Mouse (Mus musculus): Measurements from ENCODE around the gene Eef1akmt3. TPM values are rescaled to one million over a fixed set of nuclear protein-coding genes. Genes with fewer than 3 reads are reported as not detected.
"Not testable (repeated sequence)": the region's sequence is repeated elsewhere in the genome, so short reads cannot be mapped to it uniquely, and the experiment has no call there.

Eef1akmt3 gene
- polyA plus RNA-seq, 1 experiment from 2014 or later, result 0.52 TPM

DNA sequence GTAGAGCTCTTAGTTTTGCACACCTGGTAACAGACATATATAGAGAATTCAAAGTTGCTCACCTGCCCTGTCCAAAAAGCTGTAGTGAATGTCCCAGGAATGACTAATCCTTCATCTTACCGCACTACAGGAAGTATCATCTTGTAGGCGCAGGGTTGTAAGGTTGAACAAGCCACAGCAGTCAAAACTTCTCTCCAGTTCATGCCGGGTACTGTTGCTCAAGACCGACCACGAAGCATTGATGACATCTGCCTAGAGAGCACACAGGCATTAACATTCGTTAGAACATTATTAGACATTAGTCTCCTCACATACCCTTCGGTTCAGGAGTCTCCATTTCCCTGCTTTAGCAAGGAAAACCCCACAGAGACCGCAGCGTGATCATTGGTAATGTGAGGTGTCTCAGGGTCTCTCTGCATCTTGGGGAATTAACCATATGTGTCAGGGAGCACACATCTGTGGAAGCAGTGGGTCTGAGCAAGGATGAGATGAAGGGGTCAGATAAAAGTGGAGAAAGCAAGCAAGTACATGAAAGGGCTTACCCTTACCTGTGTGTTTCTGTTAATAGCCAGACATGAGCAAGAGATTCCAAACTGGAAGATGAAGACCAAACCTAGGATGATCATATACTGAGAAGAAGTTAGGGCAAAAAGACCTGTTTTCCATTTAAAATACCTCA is 27.2 kb upstream of the Eef1akmt3 start:
- peak overlapping the region; percentile 83 for H3K4me2 ChIP-seq
- H3K9ac ChIP-seq, result peak overlapping the region; percentile 58
- 0 out of 2 replicates have a peak overlapping the region, but pooled peaks have one; percentile 90 for H3K27ac ChIP-seq
- H3K4me1 ChIP-seq, result peaks cover 29% of the 10 kb centered on the region
- peaks cover 39% of the 10 kb centered on the region for H3K36me3 ChIP-seq
- ATAC-seq (ENCODE audit: borderline replicate concordance, extremely low read depth, low FRiP score, low TSS enrichment), result no peak
- 62% methylated on average over 9 of the region's 9 CpGs for WGBS
- no peaks in the 10 kb centered on the region for H3K27me3 ChIP-seq
- H3K9me3 ChIP-seq, result no peaks in the 10 kb centered on the region
- H3K4me3 ChIP-seq, result peak overlapping the region; percentile 57

DNA sequence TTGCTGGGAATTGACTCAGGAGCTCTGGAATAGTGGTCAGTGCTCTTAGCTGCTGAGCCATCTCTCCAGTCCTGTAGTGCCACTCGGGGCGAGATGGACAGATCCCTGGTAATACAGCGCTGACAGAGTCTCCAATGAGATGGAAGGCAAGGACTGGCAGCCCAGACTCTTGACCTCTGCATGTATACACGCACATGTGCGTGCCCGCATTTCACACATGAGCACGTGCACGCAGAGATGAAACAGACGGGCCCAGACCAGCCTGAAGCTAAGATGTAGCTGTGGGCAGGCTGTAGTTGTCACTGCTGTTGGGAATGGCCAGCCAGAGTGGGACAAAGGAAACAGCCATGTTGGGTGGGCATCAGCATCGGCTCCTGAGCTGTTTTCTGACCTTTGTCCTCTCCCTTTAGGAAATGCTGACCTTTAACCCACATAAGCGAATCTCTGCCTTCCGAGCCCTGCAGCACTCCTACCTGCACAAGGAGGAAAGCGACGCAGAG is 25.3 kb upstream of the Eef1akmt3 start:
- Histone ChIP-seq H3K36me3 (peaks cover 39% of the 10 kb centered on the region), H3K9ac (no peak overlapping the region), H3K4me3 (no peak overlapping the region), H3K4me1 (peaks cover 33% of the 10 kb centered on the region), H3K27me3 (peaks cover 5% of the 10 kb centered on the region; the same call in 1 of the 2 replicates), H3K4me2 (no peak overlapping the region), H3K9me3 (no peaks in the 10 kb centered on the region), H3K27ac (no peak overlapping the region)
- no peak for ATAC-seq (ENCODE audit: borderline replicate concordance, extremely low read depth, low FRiP score, low TSS enrichment)
- 90% methylated on average over 14 of the region's 14 CpGs for WGBS

DNA sequence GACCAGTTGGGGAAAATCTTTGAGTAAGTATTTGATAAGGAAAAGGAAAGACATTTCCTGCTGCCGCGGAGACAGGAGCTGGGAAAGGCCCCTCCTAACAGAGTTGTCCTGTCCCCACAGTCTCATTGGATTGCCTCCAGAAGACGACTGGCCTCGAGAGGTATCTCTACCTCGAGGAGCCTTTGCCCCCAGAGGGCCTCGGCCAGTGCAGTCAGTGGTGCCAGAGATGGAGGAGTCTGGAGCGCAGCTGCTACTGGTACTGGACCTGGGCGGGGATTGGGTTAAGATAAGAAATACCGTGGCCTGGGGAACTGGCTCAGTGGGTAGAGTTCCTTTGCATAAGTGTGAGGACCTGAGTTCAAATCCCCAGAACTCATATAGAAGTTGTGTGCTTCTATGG is 24.7 kb upstream of the Eef1akmt3 start:
- Histone ChIP-seq H3K4me3 (no peak overlapping the region), H3K9me3 (no peaks in the 10 kb centered on the region), H3K9ac (no peak overlapping the region), H3K4me2 (no peak overlapping the region), H3K27ac (no peak overlapping the region), H3K36me3 (peaks cover 39% of the 10 kb centered on the region), H3K27me3 (peaks cover 11% of the 10 kb centered on the region), H3K4me1 (peaks cover 28% of the 10 kb centered on the region)
- 73% methylated on average over 9 of the region's 9 CpGs for WGBS
- ATAC-seq (ENCODE audit: borderline replicate concordance, extremely low read depth, low FRiP score, low TSS enrichment), result no peak

DNA sequence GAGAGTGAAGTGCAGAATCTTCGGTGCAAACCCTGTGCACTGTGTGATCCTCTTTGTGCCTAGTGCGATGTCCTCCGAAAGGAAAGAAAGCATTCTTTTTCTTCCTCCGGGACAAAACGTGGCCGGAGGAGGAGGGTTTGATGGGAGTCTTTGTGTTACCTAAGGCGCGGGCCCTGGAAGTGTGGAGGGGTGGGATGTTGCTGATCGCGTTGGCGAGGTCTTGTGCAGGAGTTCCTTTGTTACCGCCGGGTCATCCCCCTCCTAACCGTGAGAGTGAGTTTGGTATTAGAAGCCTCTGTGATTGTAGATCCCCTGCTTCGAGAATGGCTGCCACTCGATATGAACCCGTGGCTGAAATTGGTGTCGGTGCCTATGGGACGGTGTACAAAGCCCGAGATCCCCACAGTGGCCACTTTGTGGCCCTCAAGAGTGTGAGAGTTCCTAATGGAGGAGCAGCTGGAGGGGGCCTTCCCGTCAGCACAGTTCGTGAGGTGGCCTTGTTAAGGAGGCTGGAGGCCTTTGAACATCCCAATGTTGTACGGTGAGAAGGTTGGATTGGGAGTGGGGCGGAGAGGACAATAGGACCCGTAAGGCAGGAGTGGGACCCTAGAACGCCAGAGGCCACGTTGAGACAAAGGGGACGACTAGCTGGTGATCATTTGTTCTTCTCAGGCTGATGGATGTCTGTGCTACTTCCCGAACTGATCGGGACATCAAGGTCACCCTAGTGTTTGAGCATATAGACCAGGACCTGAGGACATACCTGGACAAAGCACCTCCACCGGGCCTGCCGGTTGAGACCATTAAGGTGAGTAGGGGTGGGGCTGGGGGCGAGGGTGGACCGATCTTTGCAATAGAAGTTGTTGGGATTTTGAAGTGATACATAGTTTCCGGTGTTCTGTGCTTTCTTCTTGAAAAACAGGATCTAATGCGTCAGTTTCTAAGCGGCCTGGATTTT is 22.9 kb upstream of the Eef1akmt3 start:
- Histone ChIP-seq H3K4me3 (peak overlapping the region; percentile 85), H3K4me1 (peaks cover 34% of the 10 kb centered on the region), H3K27ac (peak overlapping the region; percentile 87), H3K9me3 (no peaks in the 10 kb centered on the region), H3K27me3 (peaks cover 26% of the 10 kb centered on the region), H3K4me2 (peak overlapping the region; percentile 68), H3K36me3 (peaks cover 39% of the 10 kb centered on the region), H3K9ac (peak overlapping the region; percentile 97)
- WGBS, result 6% methylated on average over 37 of the region's 37 CpGs
- ATAC-seq (ENCODE audit: borderline replicate concordance, extremely low read depth, low FRiP score, low TSS enrichment), result no peak

DNA sequence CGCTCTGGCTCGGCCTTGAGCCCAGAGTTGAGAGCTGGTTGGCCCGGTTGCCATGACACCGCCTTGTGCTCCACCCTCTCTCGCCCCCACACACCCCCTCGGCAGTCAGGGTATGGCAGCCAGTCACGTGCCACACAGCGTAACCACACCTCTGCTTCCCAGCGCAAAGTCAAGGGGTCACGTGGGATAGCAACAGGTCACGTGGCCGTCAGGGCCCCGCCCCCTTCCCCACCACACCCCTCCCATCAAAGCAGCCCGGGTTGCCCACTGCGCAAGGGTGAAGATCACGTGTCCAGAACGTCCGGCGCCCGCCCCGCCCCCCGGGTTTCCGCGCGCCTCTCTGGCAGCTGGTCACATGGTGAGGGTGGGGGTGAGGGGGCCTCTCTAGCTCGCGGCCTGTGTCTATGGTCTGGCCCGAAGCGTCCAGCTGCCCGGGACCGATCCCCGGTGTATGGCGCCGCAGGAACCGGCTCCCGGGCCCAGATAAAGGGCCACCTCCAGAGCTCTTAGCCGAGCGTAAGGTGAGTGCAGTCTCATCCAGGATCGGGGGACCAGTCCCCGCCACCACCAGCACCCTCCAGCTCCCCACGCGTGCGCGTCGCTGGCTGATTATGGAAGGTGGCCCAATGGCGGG is 22.0 kb upstream of the Eef1akmt3 start, which contains the start of gene Cdk4:
TSS of gene Cdk4 (plus strand) at position 296 of the 634 bp plus-strand sequence.
- Histone ChIP-seq H3K27me3 (peaks cover 31% of the 10 kb centered on the region), H3K4me1 (peaks cover 34% of the 10 kb centered on the region), H3K27ac (peak within 1 kb of the TSS; percentile 87), H3K36me3 (peaks cover 36% of the 10 kb centered on the region), H3K4me3 (peak within 1 kb of the TSS; percentile 85), H3K4me2 (peak within 1 kb of the TSS; percentile 68), H3K9ac (peak within 1 kb of the TSS; percentile 97), H3K9me3 (no peaks in the 10 kb centered on the region)
- under 1% methylated on average over 46 of the region's 46 CpGs for WGBS
- ATAC-seq (ENCODE audit: borderline replicate concordance, extremely low read depth, low FRiP score, low TSS enrichment), result peak; percentile 93

DNA sequence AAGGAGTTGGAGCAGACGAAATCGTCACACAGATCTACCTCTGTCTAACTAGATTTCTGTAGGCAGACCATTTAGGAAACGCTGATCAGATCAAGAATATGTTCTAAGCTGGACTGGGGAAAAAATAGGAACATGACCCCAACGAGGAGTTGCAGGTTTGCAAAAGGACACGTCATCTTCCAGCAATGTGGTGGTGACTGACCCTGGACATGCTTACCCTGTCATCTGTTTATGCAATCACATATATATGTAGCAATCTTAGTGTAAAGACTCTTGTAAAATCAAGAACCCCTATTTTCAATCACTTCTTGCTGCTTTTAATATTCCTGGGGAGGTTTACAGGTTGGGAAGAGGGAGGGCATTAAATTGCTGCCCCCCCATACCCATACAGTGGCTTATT is 21.2 kb upstream of the Eef1akmt3 start:
- no peak overlapping the region for H3K9ac ChIP-seq
- no peak for ATAC-seq (ENCODE audit: borderline replicate concordance, extremely low read depth, low FRiP score, low TSS enrichment)
- H3K27ac ChIP-seq, result no peak overlapping the region
- H3K4me2 ChIP-seq, result peak overlapping the region; percentile 68; the same call in 1 of the 2 replicates
- peaks cover 28% of the 10 kb centered on the region for H3K36me3 ChIP-seq
- H3K9me3 ChIP-seq, result no peaks in the 10 kb centered on the region
- peaks cover 30% of the 10 kb centered on the region; the same call in 1 of the 2 replicates for H3K4me1 ChIP-seq
- peaks cover 31% of the 10 kb centered on the region for H3K27me3 ChIP-seq
- WGBS, result 68% methylated on average over 5 of the region's 5 CpGs
- no peak overlapping the region for H3K4me3 ChIP-seq

DNA sequence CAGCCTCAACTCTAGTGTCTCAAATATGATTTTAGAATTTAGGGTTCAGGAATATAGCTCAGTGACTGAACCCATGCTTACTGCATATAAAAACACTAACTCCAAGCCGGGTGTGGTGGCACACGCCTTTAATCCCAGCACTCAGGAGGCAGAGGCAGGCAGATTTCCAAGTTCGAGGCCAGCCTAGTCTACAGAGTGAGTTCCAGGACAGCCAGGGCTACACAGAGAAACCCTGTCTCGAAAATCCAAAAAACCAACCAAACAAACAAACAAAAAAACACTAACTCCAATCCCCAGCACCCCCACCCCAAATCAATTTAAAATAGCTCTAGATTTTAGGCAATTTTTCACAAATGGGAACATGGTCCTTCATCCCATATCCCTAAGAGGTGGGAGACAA is 20.8 kb upstream of the Eef1akmt3 start:
- Histone ChIP-seq H3K27me3 (peaks cover 31% of the 10 kb centered on the region), H3K36me3 (peaks cover 28% of the 10 kb centered on the region), H3K4me1 (peaks cover 30% of the 10 kb centered on the region; the same call in 1 of the 2 replicates)
- 82% methylated on average over 4 of the region's 4 CpGs for WGBS
- ATAC-seq (ENCODE audit: borderline replicate concordance, extremely low read depth, low FRiP score, low TSS enrichment); H3K4me2 ChIP-seq; H3K9me3 ChIP-seq; H3K27ac ChIP-seq; H3K4me3 ChIP-seq; H3K9ac ChIP-seq: not testable (repeated sequence)

DNA sequence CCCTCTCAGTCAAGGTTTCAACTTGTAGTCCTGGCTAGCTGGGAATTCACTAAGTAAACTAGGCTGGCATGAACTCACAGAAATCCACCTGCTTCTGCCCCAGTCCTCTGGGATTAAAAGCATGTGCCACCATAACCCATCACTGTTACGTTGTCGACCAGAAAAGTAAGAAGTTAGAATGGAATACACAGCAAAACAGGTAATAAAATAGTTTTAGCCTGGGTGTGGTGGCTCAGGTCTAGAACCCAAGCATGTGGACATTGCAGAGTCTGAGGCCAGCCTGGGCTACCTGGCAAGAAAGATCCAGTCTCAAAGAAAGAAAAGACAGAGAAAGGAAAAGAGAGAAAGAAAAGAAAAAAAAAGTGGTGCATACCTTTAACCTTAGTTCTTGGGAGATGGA is 20.2 kb upstream of the Eef1akmt3 start:
- Histone ChIP-seq H3K4me1 (peaks cover 30% of the 10 kb centered on the region; the same call in 1 of the 2 replicates), H3K27ac (no peak overlapping the region), H3K4me3 (no peak overlapping the region), H3K9me3 (no peaks in the 10 kb centered on the region), H3K4me2 (no peak overlapping the region), H3K27me3 (peaks cover 31% of the 10 kb centered on the region), H3K9ac (no peak overlapping the region), H3K36me3 (peaks cover 24% of the 10 kb centered on the region)
- 70% methylated on average over 2 of the region's 2 CpGs for WGBS
- ATAC-seq (ENCODE audit: borderline replicate concordance, extremely low read depth, low FRiP score, low TSS enrichment), result no peak

DNA sequence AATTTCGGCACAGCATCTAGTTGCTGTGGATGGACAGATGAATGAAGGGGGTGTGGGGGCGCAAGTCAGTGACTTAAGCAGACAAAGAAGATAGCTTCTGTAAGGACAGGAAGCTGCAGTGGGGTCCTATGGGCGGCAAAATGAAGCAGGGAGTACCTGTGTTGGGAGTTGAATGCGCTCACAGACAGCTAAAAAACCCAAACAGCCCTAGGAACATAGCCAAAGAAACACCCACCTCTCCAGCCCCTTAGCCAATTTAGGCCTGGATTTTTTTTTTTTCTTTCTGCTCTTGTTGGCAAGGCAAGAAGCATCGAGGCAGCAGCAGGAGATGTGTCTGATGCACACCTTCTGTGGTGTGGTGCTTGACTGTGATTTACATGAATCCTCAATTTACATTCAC is 19.8 kb upstream of the Eef1akmt3 start:
- Histone ChIP-seq H3K9me3 (no peaks in the 10 kb centered on the region), H3K9ac (no peak overlapping the region), H3K27ac (no peak overlapping the region), H3K36me3 (peaks cover 24% of the 10 kb centered on the region), H3K4me1 (peaks cover 30% of the 10 kb centered on the region; the same call in 1 of the 2 replicates), H3K27me3 (peaks cover 31% of the 10 kb centered on the region), H3K4me2 (no peak overlapping the region), H3K4me3 (no peak overlapping the region)
- 44% methylated on average over 5 of the region's 5 CpGs for WGBS
- ATAC-seq (ENCODE audit: borderline replicate concordance, extremely low read depth, low FRiP score, low TSS enrichment), result no peak

DNA sequence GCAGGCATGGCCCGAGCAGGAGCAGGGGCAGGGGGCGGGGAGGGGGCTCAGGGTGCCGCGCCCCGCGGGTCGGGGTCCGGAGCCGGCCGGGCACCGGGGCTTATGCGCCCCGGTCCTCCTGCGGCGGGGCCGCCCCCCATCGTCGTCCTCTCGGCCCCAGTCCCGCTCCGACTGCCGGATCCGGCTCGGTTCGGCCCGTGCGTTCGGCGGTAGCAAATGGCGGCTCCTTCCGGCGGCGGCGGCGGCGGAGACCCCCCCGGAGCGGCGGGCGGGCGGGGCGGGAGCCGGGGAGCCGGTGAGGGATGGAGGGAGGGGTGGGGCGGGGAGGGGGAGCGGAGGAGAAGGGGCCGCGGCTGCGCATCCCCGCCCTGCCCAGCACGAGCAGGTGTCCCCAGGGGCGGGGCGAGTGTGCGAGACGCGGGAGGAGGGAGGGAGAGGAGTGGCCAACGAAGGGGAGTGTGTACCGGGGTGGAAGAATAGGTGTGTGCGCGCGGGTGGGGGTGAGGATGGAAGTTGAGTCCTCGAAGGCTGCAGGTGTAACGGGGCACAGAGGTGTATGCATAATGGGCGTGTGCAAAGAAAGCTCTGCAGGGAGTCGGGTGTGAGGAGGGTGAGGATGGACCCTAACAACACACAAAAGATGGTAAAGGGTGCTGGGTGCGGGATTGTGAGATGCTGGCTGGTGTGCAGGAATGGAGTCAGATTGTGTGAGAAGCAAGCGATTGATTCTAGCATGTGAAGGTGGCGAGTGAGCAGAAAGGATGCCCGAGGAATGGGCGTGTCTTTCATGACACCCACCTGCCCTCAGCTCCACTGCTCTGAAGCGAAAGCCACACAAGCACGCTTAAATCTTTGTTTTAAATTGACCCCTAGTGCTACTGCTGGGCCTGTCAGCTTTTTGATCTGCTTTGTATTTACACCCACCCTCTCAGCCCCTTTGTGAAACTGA is 18.9 kb upstream of the Eef1akmt3 start, which contains the start of gene March9:
TSS of gene March9 (minus strand) at position 217 of the 949 bp plus-strand sequence.
- peak within 1 kb of the TSS; percentile 27 for H3K27ac ChIP-seq
- peaks cover 21% of the 10 kb centered on the region for H3K36me3 ChIP-seq
- peaks cover 29% of the 10 kb centered on the region; the same call in 1 of the 2 replicates for H3K4me1 ChIP-seq
- H3K9me3 ChIP-seq, result no peaks in the 10 kb centered on the region
- WGBS, result under 1% methylated on average over 51 of the region's 72 CpGs
- H3K9ac ChIP-seq, result peak within 1 kb of the TSS; percentile 68
- peak within 1 kb of the TSS; percentile 72 for H3K4me3 ChIP-seq
- H3K4me2 ChIP-seq, result peak within 1 kb of the TSS; percentile 98
- ATAC-seq (ENCODE audit: borderline replicate concordance, extremely low read depth, low FRiP score, low TSS enrichment), result 0 out of 2 replicates have a peak, but pooled peaks have one; percentile 24
- peaks cover 31% of the 10 kb centered on the region for H3K27me3 ChIP-seq

Data from lung, embryonic 15.5 days (tissue).